Mouse (Mus musculus) heart, embryonic 15.5 days (tissue): ENCODE data around the gene Snap47. TPM values are rescaled to one million over a fixed set of nuclear protein-coding genes. Genes with fewer than 3 reads are reported as not detected.

Source experiments
- ATAC-seq: fragments of 200-750 bp; cut with Nextera tagmentation; replicated peaks from 2 replicates; pipeline ENCODE4 v1.8.0; 2017; ENCODE audit warnings: low read depth, moderate TSS enrichment; ENCODE audit not compliant: insufficient number of reproducible peaks, insufficient read depth, low FRiP score
- H3K27ac ChIP-seq: fragments of 300-500 bp; sonication (generic); 2 replicates; pipeline ENCODE4 v1.5.1; 2015; ENCODE audit warnings: mild to moderate bottlenecking, inconsistent platforms
- H3K27me3 ChIP-seq: fragments of 300-500 bp; sonication (generic); 2 replicates; pipeline ENCODE4 v1.6.1; 2015; ENCODE audit warnings: inconsistent platforms
- H3K36me3 ChIP-seq: fragments of 300-500 bp; sonication (generic); 2 replicates; pipeline ENCODE4 v1.6.1; 2015; ENCODE audit warnings: mild to moderate bottlenecking, inconsistent platforms
- H3K4me1 ChIP-seq: fragments of 300-500 bp; sonication (generic); replicated peaks from 2 replicates; pipeline ENCODE4 v1.6.1; 2015; ENCODE audit warnings: inconsistent platforms
- H3K4me2 ChIP-seq: fragments of 300-500 bp; sonication (generic); 2 replicates; pipeline ENCODE4 v1.6.1; 2015; ENCODE audit warnings: inconsistent platforms, mild to moderate bottlenecking, moderate library complexity
- H3K4me3 ChIP-seq: fragments of 300-500 bp; sonication (generic); 2 replicates; pipeline ENCODE4 v1.5.1; 2015; ENCODE audit warnings: mild to moderate bottlenecking, inconsistent platforms
- H3K9ac ChIP-seq: fragments of 300-500 bp; sonication (generic); 2 replicates; pipeline ENCODE4 v1.6.1; 2015; ENCODE audit warnings: mild to moderate bottlenecking, inconsistent platforms
- H3K9me3 ChIP-seq: fragments of 300-500 bp; sonication (generic); replicated peaks from 2 replicates; pipeline ENCODE4 v1.6.1; 2016; ENCODE audit warnings: inconsistent platforms
- WGBS: fragments of 180-500 bp; shearing (Covaris S2); methylation state at CpG from one replicate; pipeline ENCODE4 v1.1.7; 2015; ENCODE audit warnings: mixed read lengths; 5-methylcytosine and 5-hydroxymethylcytosine counted together
- polyA plus RNA-seq: library from polyadenylated mRNA; unstranded; fragments of >200 nt; fragmentation: Nextera tagmentation; extraction: Ambion mirVana; gene quantifications from 2 replicates; pipeline ENCODE4 v1.2.1, GENCODE M21; 2015

The Snap47 gene
- polyA plus RNA-seq, 1 experiment from 2014 or later = 81.0 TPM

GRCm38 (mm10) chr11:59421967-59422366 is 29.0 kb downstream of the Snap47 start:
- H3K36me3 ChIP-seq = peaks cover 25% of the 10 kb centered on the region

GRCm38 (mm10) chr11:59421436-59421835 is 29.6 kb downstream of the Snap47 start:
- Histone ChIP-seq H3K4me3 (no peak overlapping the region), H3K9me3 (no peaks in the 10 kb centered on the region), H3K4me2 (no peak overlapping the region), H3K4me1 (peaks cover 15% of the 10 kb centered on the region), H3K27me3 (no peaks in the 10 kb centered on the region), H3K27ac (peak overlapping the region; percentile 5; the same call in 1 of the 2 replicates), H3K9ac (no peak overlapping the region), H3K36me3 (peaks cover 23% of the 10 kb centered on the region)
- 77% methylated on average over 8 of the region's 8 CpGs for WGBS
- ATAC-seq = no peak

More at GRCm38 (mm10) chr11:59421967-59422366, 29.0 kb downstream of the Snap47 start:
- Histone ChIP-seq H3K4me2 (no peak overlapping the region), H3K9me3 (no peaks in the 10 kb centered on the region), H3K4me1 (peaks cover 15% of the 10 kb centered on the region), H3K27ac (peak overlapping the region; percentile 5; the same call in 1 of the 2 replicates), H3K27me3 (no peaks in the 10 kb centered on the region), H3K9ac (no peak overlapping the region), H3K4me3 (no peak overlapping the region)
- no peak for ATAC-seq
- WGBS = 75% methylated on average over 2 of the region's 2 CpGs

DNA sequence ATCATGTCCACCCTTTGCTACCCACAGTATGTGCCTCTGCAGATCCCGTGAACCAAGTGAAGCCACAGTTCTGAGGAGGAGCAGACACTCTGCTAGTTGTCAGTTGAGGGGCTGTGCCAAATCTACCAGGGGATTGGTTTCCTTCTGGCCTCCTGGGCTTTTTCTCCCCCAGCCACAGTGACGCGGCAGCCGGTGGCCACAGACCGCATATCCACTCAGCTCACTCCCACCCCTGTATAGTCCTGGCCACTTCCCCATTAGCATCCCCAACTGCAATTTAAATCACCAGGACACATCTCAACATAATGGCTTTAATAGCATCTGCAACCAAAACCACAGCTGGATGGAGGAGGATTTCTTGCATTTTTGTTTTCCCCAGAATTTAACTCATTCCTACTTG is 32.3 kb downstream of the Snap47 start:
- WGBS = 84% methylated on average over 5 of the region's 5 CpGs
- Histone ChIP-seq H3K27ac (no peak overlapping the region), H3K36me3 (peaks cover 16% of the 10 kb centered on the region), H3K27me3 (no peaks in the 10 kb centered on the region), H3K9ac (no peak overlapping the region), H3K4me2 (no peak overlapping the region), H3K4me3 (no peak overlapping the region), H3K4me1 (peaks cover 10% of the 10 kb centered on the region), H3K9me3 (no peaks in the 10 kb centered on the region)
- no peak for ATAC-seq

GRCm38 (mm10) chr11:59412999-59413863 is 37.8 kb downstream of the Snap47 start:
- no peaks in the 10 kb centered on the region for H3K27me3 ChIP-seq
- no peak overlapping the region for H3K9ac ChIP-seq
- WGBS = 68% methylated on average over 13 of the region's 13 CpGs
- no peak overlapping the region for H3K4me2 ChIP-seq
- H3K4me1 ChIP-seq = peaks cover 19% of the 10 kb centered on the region
- no peaks in the 10 kb centered on the region for H3K9me3 ChIP-seq
- peaks cover 5% of the 10 kb centered on the region; the same call in 1 of the 2 replicates for H3K36me3 ChIP-seq
- H3K4me3 ChIP-seq = no peak overlapping the region
- H3K27ac ChIP-seq = no peak overlapping the region
- ATAC-seq = peak; percentile 33; the same call in 1 of the 2 replicates

GRCm38 (mm10) chr11:59412058-59412457 is 38.9 kb downstream of the Snap47 start:
- no peaks in the 10 kb centered on the region for H3K9me3 ChIP-seq
- 58% methylated on average over 6 of the region's 6 CpGs for WGBS
- peaks cover 5% of the 10 kb centered on the region; the same call in 1 of the 2 replicates for H3K36me3 ChIP-seq
- ATAC-seq = no peak
- no peak overlapping the region for H3K9ac ChIP-seq
- H3K27me3 ChIP-seq = no peaks in the 10 kb centered on the region
- H3K4me3 ChIP-seq = no peak overlapping the region
- peaks cover 19% of the 10 kb centered on the region for H3K4me1 ChIP-seq
- H3K27ac ChIP-seq = no peak overlapping the region
- no peak overlapping the region for H3K4me2 ChIP-seq

DNA sequence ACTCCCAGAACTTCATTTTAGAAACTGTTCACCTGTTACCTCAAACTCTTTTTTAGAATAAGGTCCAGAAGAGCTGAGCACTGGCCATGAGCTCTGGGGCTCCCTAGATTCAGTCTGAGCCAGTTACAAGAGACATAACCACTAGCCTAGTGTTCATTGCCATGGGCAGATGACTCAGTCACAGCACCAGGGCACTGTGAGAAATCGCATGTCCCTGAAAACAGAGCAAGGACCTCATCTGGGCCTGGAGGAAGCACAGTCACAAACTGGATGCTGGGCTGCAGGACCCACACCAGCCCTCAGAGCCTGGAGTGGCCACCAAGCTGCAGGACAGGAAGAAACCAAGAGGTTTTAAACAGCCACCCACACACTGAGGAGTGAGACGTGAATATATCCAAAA is 40.1 kb downstream of the Snap47 start:
- WGBS = 80% methylated on average over 2 of the region's 2 CpGs
- ATAC-seq = no peak
- Histone ChIP-seq H3K9ac (no peak overlapping the region), H3K4me3 (no peak overlapping the region), H3K27me3 (no peaks in the 10 kb centered on the region), H3K4me2 (no peak overlapping the region), H3K9me3 (no peaks in the 10 kb centered on the region), H3K4me1 (peaks cover 19% of the 10 kb centered on the region), H3K36me3 (no peaks in the 10 kb centered on the region), H3K27ac (no peak overlapping the region)

GRCm38 (mm10) chr11:59405761-59406160 is 45.2 kb downstream of the Snap47 start:
- Histone ChIP-seq H3K4me3 (no peak overlapping the region), H3K27ac (no peak overlapping the region), H3K9me3 (no peaks in the 10 kb centered on the region), H3K27me3 (no peaks in the 10 kb centered on the region), H3K4me1 (no peaks in the 10 kb centered on the region; the same call in 1 of the 2 replicates), H3K36me3 (0 out of 2 replicates have a peak, but pooled peaks cover 5% of the 10 kb centered on the region), H3K9ac (no peak overlapping the region), H3K4me2 (no peak overlapping the region)
- ATAC-seq = no peak
- 82% methylated on average over 1 of the region's 1 CpGs for WGBS

- H3K4me3 ChIP-seq = no peak overlapping the region
- 0 out of 2 replicates have a peak, but pooled peaks cover 5% of the 10 kb centered on the region for H3K36me3 ChIP-seq
- H3K27ac ChIP-seq = no peak overlapping the region
- ATAC-seq = no peak
- 80% methylated on average over 2 of the region's 2 CpGs for WGBS
- no peaks in the 10 kb centered on the region for H3K9me3 ChIP-seq
- no peaks in the 10 kb centered on the region for H3K27me3 ChIP-seq
- H3K9ac ChIP-seq = no peak overlapping the region
- H3K4me2 ChIP-seq = no peak overlapping the region
- H3K4me1 ChIP-seq = peaks cover 10% of the 10 kb centered on the region
These were observed 50.1 kb downstream of the Snap47 start for GRCm38 (mm10) chr11:59400876-59401275.

DNA sequence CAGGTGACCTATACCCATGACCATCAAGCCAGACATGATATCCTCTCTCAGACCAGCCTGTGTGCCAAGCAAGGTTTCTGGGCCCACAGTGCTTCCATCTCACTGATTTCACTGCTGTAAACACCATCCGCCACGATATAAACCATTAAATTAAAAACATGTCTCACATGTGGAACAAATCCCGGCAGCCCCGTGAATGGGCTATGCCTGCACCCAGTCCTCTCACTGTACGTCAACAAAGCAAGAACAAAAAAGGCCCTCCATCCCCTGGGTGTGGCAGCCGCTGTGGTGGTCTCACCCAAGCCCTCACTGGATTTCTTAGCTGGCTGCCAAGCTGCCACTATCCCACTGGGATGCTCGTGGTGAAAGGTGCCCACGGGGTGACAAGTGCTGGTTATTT is 51.2 kb downstream of the Snap47 start:
- Histone ChIP-seq H3K36me3 (0 out of 2 replicates have a peak, but pooled peaks cover 5% of the 10 kb centered on the region), H3K9ac (no peak overlapping the region), H3K4me1 (peaks cover 10% of the 10 kb centered on the region), H3K9me3 (no peaks in the 10 kb centered on the region), H3K4me3 (no peak overlapping the region), H3K27ac (no peak overlapping the region), H3K27me3 (no peaks in the 10 kb centered on the region), H3K4me2 (no peak overlapping the region)
- ATAC-seq = no peak
- WGBS = 75% methylated on average over 8 of the region's 8 CpGs

DNA sequence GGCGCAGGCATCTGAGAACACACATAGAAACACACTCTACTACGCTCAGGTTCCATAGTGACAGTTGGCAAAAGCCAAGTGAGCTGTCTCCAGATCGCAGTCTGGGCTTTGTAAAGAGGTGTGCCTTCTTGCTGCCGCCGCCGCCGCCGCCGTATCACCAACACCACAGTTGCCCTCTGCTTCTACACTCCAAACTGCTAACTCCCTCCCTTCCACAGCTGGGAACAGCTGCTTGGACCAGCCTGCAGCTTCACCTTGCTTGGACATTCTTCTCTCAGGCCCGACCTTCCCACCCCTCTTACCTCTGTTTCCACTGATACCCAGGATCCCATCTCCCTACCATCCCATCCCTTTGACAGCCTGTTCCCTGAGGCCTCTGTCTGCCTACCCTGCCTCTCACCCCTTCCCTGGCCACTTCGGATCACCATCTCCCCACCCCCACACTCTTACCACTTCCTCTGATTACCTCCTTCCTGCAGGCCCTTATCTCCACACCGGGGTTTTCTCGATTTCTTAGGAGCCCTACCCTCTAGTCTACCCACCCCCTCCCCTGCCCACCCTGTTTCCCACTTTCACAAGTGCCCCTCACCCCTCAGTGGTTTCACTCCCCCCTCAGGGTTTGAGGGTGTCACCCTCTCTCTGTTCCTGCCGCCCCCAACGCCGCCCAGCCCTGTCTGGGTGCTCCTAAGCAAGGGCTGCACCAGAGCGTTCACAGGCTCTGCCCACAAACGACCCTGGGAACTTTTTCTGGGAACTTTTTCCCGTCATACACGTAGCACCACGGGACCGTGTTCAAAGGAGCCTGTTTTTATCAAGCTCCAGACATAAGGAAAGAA is 53.2 kb downstream of the Snap47 start:
- Histone ChIP-seq H3K9me3 (no peaks in the 10 kb centered on the region), H3K36me3 (0 out of 2 replicates have a peak, but pooled peaks cover 2% of the 10 kb centered on the region), H3K4me2 (peak overlapping the region; percentile 35), H3K4me3 (peak overlapping the region; percentile 6; the same call in 1 of the 2 replicates), H3K4me1 (peaks cover 10% of the 10 kb centered on the region), H3K27ac (peak overlapping the region; percentile 57; the same call in 1 of the 2 replicates), H3K9ac (no peak overlapping the region), H3K27me3 (no peaks in the 10 kb centered on the region)
- no peak; the same call in 1 of the 2 replicates for ATAC-seq
- 23% methylated on average over 22 of the region's 22 CpGs for WGBS

GRCm38 (mm10) chr11:59394451-59394850 is 56.5 kb downstream of the Snap47 start:
- no peak overlapping the region for H3K9ac ChIP-seq
- H3K9me3 ChIP-seq = no peaks in the 10 kb centered on the region
- H3K27ac ChIP-seq = no peak overlapping the region
- ATAC-seq = no peak
- no peak overlapping the region for H3K4me3 ChIP-seq
- peaks cover 12% of the 10 kb centered on the region for H3K4me1 ChIP-seq
- H3K36me3 ChIP-seq = no peaks in the 10 kb centered on the region
- whole genome bisulfite sequencing = 82% methylated on average over 5 of the region's 5 CpGs
- no peak overlapping the region for H3K4me2 ChIP-seq
- no peaks in the 10 kb centered on the region for H3K27me3 ChIP-seq
